Mouse (Mus musculus) neutrophil, adult 5-6 weeks (primary cell): ENCODE measurements around the gene Tnfrsf9. TPM values are rescaled to one million over a fixed set of nuclear protein-coding genes. Genes with fewer than 3 reads are reported as not detected.
"Not testable (repeated sequence)": the region's sequence is repeated elsewhere in the genome, so short reads cannot be mapped to it uniquely, and the experiment has no call there.

Experiments
- ATAC-seq: fragments of 151-379, 151-347 bp; 2 replicates; pipeline ENCODE4 v1.8.0; 2017; ENCODE audit warnings: mild to moderate bottlenecking, moderate TSS enrichment; ENCODE audit not compliant: insufficient number of reproducible peaks, poor library complexity, low FRiP score, severe bottlenecking; ENCODE audit errors: extremely low read depth
- total RNA-seq: library from RNA; stranded (forward); fragments of 200-1000 nt; gene quantifications from 2 replicates; pipeline ENCODE4 v1.2.3, GENCODE M21; 2017

Gene Tnfrsf9
- total RNA-seq, 1 experiment from 2014 or later = 0.23 TPM

GRCm38 (mm10) chr4:150889955-150890315 lies 24.4 kb upstream of the Tnfrsf9 start:
- no peak for ATAC-seq

DNA sequence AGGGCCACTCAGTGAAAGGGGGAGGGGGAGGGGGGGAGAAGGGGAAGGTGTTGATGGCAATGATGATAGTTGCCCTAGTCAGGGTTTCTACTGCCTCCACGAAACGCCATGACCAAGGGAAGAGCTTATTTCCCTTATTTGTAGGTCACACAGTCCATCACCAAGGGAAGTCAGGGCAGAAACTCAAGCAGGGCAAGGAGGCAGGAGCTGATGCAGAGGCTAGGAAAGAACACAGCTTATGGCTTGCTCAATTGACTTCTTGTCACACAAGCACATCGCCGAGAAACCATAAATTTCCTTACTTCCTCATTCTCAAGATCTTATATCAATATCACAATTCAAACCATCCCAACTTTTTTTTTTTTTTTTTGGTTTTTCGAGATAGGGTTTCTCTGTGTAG lies 23.1 kb upstream of the Tnfrsf9 start:
- no peak for ATAC-seq

GRCm38 (mm10) chr4:150894718-150895501 lies 19.5 kb upstream of the Tnfrsf9 start:
- ATAC-seq = no peak

GRCm38 (mm10) chr4:150896896-150897624 lies 17.3 kb upstream of the Tnfrsf9 start:
- no peak for ATAC-seq

GRCm38 (mm10) chr4:150898716-150899365 lies 15.5 kb upstream of the Tnfrsf9 start:
- ATAC-seq = peak; percentile 81

DNA sequence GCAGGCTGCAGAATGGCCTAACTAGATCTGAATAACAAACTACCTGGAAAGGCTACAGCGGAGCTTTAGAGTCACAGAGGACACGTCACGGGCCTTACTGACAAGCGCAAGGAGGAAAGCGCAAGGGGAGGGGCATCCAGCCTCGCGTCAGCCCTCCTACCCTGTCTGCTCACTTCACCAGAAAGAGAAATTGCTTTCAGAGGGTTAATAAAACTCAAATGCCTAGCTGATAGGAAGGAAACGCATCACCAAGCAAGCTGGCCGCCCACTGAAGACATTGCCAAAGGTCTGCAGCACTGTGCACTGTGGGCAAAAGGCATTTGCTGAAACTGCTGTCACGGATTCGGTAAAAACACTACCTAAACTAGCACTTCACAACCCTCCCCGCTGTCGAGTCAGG lies 13.9 kb upstream of the Tnfrsf9 start:
- no peak for ATAC-seq

- ATAC-seq = peak; percentile 74
Observed at GRCm38 (mm10) chr4:150901651-150902050, 12.7 kb upstream of the Tnfrsf9 start.

GRCm38 (mm10) chr4:150902062-150902461 lies 12.3 kb upstream of the Tnfrsf9 start:
- ATAC-seq = no peak

DNA sequence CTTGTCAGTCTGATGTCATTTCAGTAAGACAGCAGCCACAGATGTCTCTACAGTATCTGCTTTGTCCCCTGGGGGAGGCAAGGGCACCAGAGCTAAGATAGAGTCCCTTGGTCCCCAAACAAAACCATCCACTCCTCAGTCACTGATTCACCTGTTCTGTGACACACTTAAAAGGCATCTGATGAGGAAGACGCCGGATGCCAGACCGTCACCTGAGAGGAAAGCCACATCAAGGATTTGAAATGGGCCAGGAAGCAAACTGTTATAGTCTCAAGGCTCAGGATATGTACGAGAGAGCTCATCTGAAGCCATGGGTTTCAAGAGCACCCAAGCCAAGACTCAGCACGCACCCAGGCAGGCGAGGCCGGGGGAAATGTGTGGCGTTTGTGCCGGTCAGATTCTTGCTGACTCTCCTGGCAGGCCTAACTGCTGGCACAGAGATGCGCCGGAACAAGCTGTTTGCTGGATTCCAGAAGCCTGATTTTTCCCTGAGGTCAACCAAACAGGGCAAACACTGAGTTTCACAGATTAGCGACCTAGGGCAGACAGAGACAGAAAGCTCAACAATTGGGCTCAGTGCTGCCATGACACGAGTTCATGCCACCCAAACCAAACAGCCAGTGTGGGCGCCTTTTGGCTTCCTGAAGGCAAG lies 11.1 kb upstream of the Tnfrsf9 start:
- ATAC-seq = no peak

GRCm38 (mm10) chr4:150907099-150907498 lies 7.3 kb upstream of the Tnfrsf9 start:
- ATAC-seq = no peak

GRCm38 (mm10) chr4:150908512-150908911 lies 5.8 kb upstream of the Tnfrsf9 start:
- ATAC-seq = not testable (repeated sequence)

GRCm38 (mm10) chr4:150909451-150910156 lies 4.8 kb upstream of the Tnfrsf9 start:
- ATAC-seq = peak; percentile 72

- no peak for ATAC-seq
Observed at GRCm38 (mm10) chr4:150910164-150910951, 4.0 kb upstream of the Tnfrsf9 start.

DNA sequence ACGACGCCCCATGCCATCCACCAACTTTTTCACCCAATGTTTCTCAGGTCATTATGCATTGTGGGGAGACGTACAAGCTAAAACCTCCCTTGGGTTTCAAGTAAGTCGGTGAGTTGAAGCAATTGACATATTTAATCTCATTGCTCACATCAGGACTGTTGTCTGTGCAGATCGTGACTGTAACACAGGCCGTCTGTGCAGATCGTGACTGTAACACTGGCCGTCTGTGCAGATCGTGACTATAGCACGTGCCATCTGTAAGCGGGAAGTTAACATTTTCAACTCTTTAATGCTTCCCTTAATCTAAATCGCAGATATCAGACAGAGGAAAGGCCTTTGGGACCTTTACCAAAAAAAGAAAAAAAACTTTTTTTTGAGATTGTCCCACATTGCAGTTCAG lies 619 bp upstream of the Tnfrsf9 start:
- ATAC-seq = no peak

DNA sequence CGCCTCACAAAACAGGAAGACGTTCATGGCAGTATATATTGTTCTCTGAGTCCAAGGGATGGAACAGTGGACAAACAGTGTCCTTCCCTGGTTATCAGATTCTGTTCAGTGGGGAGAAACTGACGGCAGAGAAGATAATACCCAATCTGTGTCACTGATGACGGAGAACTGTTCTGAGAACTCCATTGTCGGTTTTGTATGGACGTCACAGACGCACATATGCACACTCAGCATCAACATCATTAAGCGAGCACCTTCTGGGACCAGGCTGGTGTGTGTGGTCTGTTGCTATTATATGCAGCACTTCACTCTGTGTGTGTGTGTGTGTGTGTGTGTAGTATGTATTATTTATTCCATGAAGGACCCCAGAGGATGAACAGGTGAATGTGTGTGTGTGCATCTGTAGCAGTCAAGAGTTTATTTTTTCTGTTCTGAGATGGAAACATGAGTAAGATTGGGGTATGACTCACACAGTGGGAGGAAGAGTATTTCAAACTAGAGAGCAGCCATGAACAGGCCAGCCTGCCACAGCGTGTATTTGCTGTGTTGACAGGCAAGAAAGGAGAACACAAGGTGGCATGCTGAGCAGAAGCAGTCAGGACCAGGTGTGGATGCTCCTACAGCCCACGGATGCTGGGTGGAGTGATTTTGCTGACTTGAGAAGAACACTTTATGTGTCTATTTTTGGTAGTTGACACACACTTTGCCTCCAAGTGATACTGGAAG lies 982 bp downstream of the Tnfrsf9 start:
- ATAC-seq = no peak

DNA sequence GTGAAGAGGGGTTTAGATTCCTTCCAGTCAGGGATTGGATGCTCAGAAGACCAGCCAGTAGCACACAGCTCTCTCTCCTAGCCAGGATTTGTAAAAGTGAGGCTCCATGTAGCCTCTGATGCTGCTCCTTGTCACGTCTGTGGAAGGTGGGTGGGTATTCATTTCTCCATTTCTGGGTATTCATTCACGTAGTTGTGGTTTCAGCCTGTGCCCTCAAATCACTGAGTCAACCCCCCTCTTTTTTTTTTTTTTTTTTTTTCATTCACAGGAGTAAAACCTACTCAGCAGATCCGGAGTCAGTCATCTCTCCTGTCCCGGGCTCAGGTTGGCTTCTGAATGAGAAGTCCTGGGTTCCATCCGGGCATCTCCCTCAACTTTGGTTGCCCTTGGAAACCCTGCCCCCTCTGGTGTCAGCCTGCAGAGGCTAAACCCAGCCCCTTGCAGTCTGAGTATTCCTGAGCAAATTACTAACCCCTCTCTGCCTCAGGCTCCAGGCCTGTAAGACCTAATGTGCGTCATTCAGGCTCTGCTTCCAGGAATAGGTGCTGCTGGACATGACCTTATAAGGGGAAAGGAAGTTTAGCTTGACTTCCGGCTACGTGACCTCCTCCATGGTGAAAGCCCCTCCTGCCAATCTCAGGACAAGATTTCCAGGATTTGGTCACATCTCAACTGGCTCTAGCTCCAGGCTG lies 3.1 kb downstream of the Tnfrsf9 start:
- ATAC-seq = no peak

GRCm38 (mm10) chr4:150921206-150921605 lies 6.8 kb downstream of the Tnfrsf9 start:
- ATAC-seq = no peak
